Mouse (Mus musculus) liver, adult 2 months (tissue): ENCODE measurements at regions not wholly inside any gene's neighbourhood (a gene's known extent, or its start where the extent isn't known, plus 50 kb on each side); places are given as distances from the start of the nearest gene placed in this dataset.

ENCODE experiments used
- DNase-seq: peaks from one replicate; pipeline ENCODE4 v3.0.0-alpha.2; 2011; ENCODE audit warnings: low read depth, low spot score; ENCODE audit errors: extremely low read depth
- H3K27ac ChIP-seq: fragments of 200-500 bp; replicated peaks from 2 replicates; pipeline ENCODE4 v1.5.1; 2012; ENCODE audit warnings: low read depth, mild to moderate bottlenecking, control low read depth, inconsistent platforms, low read length; ENCODE audit not compliant: insufficient read depth
- H3K27me3 ChIP-seq: fragments of 200-500 bp; 2 replicates; pipeline ENCODE4 v1.6.1; 2012; ENCODE audit warnings: mild to moderate bottlenecking, moderate library complexity, low read length, inconsistent platforms; ENCODE audit not compliant: control insufficient read depth, insufficient read depth
- H3K36me3 ChIP-seq: fragments of 200-500 bp; 2 replicates; pipeline ENCODE4 v1.6.1; 2012; ENCODE audit warnings: low read length, inconsistent platforms; ENCODE audit not compliant: control insufficient read depth, insufficient read depth
- H3K4me1 ChIP-seq: fragments of 200-500 bp; 2 replicates; pipeline ENCODE4 v1.6.1; 2011; ENCODE audit warnings: low read length; ENCODE audit not compliant: control insufficient read depth, insufficient read depth
- H3K4me3 ChIP-seq: fragments of 200-500 bp; 2 replicates; pipeline ENCODE4 v1.5.1; 2011; ENCODE audit warnings: low read depth, mild to moderate bottlenecking, control low read depth, low read length, moderate library complexity; ENCODE audit not compliant: insufficient read depth
- H3K79me2 ChIP-seq: fragments of 200-500 bp; 2 replicates; pipeline ENCODE4 v1.6.1; 2012; ENCODE audit warnings: inconsistent platforms, mild to moderate bottlenecking, low read length, moderate library complexity; ENCODE audit not compliant: control insufficient read depth, insufficient read depth
- H3K9ac ChIP-seq: fragments of 200-500 bp; 2 replicates; pipeline ENCODE4 v1.6.1; 2012; ENCODE audit warnings: low read depth, mild to moderate bottlenecking, control low read depth, inconsistent platforms, low read length
- CTCF ChIP-seq: fragments of 200-500 bp; IDR thresholded peaks from 2 replicates; pipeline ENCODE4 v1.5.1; 2011; ENCODE audit warnings: low read depth, low read length, control low read depth
- POLR2A ChIP-seq: fragments of 200-500 bp; IDR thresholded peaks from 2 replicates; pipeline ENCODE4 v1.6.1; 2011; ENCODE audit warnings: low read length, control low read depth; ENCODE audit not compliant: insufficient read depth; ENCODE audit errors: extremely low read depth
- WGBS: fragments of 180-500 bp; shearing (Covaris S2); methylation state at CpG from one replicate; pipeline ENCODE4 v1.1.7; 2018; 5-methylcytosine and 5-hydroxymethylcytosine counted together

- no peak overlapping the region for H3K9ac ChIP-seq
- H3K4me3 ChIP-seq, result no peak overlapping the region
- H3K4me1 ChIP-seq, result no peaks in the 10 kb centered on the region
- TF ChIP-seq POLR2A, result no peak
- TF ChIP-seq CTCF, result no peak
- H3K27me3 ChIP-seq, result no peaks in the 10 kb centered on the region
- 84% methylated on average over 3 of the region's 3 CpGs for WGBS
- no peak for DNase-seq
- no peaks in the 10 kb centered on the region for H3K36me3 ChIP-seq
- H3K27ac ChIP-seq, result no peak overlapping the region
- no peaks in the 10 kb centered on the region for H3K79me2 ChIP-seq
These were observed 342.1 kb upstream of the St8sia4 start for GRCm38 (mm10) chr1:96009461-96009860.

GRCm38 (mm10) chr1:96003086-96003485 is 335.7 kb upstream of the St8sia4 start:
- Histone ChIP-seq H3K4me1 (no peaks in the 10 kb centered on the region), H3K4me3 (no peak overlapping the region), H3K27ac (no peak overlapping the region), H3K36me3 (no peaks in the 10 kb centered on the region), H3K9ac (no peak overlapping the region), H3K79me2 (no peaks in the 10 kb centered on the region), H3K27me3 (no peaks in the 10 kb centered on the region)
- DNase-seq, result no peak
- 77% methylated on average over 3 of the region's 3 CpGs for WGBS
- TF ChIP-seq POLR2A, result no peak
- no peak for TF ChIP-seq CTCF

GRCm38 (mm10) chr1:95962164-95962563 is 294.8 kb upstream of the St8sia4 start:
- WGBS, result 57% methylated on average over 1 of the region's 1 CpGs
- DNase-seq, result no peak
- no peaks in the 10 kb centered on the region for H3K27me3 ChIP-seq
- H3K9ac ChIP-seq, result no peak overlapping the region
- no peaks in the 10 kb centered on the region for H3K36me3 ChIP-seq
- no peaks in the 10 kb centered on the region for H3K4me1 ChIP-seq
- H3K79me2 ChIP-seq, result no peaks in the 10 kb centered on the region
- no peak for TF ChIP-seq CTCF
- no peak for TF ChIP-seq POLR2A
- H3K4me3 ChIP-seq, result no peak overlapping the region
- H3K27ac ChIP-seq, result no peak overlapping the region
